Mouse (Mus musculus) lung, adult 18-20 months (tissue): ENCODE measurements around the gene Itsn1.

Experiments
- DNase-seq, 2 experiments: peaks; one replicate each; pipeline ENCODE4 v3.0.0; 2022; ENCODE audit warnings: mixed read lengths in 2 of 2

Gene Itsn1

DNA sequence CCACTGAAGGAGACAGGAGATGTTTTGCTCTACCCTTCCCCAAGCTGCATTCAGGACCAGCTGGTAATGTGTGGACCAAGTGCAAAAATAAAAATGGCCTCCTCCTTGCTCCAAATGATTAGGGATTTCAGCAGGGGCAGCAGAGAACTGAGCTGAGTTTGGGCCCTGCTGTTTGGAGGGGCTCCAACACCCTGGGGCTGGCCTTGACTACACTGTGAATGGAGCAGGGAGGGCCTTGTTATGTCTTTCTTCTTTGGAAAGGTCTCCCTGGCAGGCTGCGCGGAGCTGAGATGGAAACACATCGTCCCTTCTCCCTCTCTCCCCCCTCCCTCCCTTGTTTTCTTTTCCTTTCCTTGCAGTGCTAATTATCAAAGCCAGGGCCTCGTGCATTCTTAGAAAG lies 189.4 kb downstream of the Itsn1 start:
- DNase-seq: no peak

DNA sequence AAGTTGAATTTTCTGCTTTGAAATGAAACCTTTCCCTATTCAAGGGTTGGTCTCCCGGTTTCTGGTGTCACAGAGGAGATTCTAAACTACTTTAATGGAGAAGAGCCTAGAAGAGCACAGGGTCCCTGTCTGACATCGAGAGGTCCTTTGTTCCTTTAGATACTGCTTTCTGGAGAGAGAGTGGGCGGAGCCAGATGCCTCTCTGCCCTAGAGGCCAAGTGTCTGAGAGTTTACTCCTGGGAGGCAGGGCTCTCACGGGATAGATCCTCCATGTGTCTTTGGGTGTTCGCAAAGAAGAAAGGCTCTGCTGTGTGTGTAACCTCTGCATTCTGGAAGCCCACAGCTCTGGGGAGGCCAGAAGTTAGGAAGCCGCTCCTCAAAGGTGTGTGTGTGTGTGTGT lies 190.0 kb downstream of the Itsn1 start:
- DNase-seq: no peak

DNA sequence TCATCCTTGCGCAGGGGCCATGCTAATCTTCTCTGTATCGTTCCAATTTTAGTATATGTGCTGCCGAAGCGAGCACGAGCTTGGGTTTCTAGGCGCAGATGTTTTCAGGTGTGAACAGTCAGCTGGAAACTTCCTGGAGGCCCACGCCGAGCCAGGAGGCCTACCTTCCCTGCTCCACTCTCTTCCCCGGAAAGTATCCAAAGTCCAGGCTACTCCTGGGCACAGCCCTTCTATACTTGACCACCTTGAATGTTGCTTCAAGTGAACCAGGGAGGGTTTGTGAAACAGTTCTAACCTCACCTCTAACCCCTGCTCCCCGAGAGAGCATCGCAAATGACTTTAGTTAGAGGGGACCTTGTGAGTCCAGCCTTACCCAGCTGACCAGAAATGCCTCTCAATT lies 192.3 kb downstream of the Itsn1 start:
- no peak for DNase-seq

DNA sequence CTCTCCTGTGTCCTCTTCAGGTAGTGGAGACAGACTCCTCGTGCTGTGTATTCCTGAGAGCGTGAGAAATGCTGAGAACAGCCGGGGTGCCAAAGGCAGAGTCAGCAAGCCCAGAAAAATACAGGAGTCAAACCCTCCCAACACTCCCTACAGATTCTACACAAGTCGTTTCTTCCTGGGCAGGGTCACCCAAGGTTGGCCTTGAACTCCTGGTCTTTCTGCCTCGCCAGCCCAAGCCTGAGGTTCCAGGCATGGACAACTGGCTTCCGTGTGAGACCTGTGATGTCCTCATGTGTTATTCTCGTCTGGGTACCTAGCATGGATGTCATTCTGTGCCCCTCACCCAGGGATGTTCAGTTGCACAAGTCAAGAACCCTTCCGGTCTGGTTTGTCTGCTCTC lies 193.9 kb downstream of the Itsn1 start:
- DNase-seq: no peak

DNA sequence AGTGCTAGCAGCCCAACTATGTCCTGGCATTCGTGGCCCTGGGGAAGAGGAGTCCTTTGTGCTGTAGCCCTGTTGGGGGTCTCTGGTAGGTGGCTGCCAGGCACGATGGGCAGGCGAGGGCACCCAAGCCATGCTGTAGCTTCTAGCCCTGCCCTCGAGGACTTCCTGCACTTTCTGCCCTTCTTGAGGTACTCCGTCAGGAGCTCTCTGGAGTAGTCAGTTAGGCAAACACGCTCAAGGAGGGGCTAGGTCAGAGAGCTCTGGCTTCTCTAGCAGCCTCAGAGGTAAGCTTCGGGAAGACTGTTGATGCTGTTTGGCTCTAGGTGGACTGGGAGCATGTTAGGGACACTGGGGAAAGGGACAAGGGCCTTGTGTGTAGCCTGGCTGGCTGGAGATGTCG lies 195.3 kb downstream of the Itsn1 start:
- peak in 1 of 2 experiments; percentile 21 for DNase-seq

DNA sequence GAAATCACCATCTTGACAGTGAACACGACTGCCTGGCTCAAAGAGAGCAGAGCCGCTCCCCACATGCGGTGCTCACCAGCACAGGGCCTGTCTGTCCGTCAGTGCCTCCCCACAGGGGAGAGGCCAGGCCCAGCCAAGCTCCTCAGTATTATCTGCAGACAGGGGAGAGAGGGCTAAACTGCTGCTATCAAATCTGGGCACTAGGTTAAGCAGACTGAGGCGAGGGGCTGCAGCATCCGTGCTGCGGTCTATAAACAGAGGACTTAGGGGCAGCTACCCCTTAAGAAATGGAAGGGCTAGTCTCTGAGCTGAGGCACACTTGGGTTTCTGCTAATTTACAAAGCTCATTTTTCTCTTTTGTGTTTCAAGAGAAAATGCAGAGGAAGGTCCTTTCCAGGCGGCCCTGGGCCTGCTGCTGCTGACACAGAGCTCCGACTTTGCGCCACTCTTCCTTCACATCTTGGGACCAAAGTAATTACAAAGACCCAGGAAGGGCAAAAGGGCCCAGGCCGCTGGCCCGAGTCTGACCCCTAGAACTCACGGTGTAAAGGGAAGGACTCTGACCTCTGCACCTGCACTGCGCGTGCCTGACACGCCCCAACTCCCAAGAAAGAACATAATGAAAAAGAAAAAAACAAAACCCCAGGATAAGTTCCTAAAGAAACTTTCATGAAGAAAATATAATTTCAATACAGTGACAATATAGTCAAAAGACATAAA lies 199.0 kb downstream of the Itsn1 start:
- no peak for DNase-seq

DNA sequence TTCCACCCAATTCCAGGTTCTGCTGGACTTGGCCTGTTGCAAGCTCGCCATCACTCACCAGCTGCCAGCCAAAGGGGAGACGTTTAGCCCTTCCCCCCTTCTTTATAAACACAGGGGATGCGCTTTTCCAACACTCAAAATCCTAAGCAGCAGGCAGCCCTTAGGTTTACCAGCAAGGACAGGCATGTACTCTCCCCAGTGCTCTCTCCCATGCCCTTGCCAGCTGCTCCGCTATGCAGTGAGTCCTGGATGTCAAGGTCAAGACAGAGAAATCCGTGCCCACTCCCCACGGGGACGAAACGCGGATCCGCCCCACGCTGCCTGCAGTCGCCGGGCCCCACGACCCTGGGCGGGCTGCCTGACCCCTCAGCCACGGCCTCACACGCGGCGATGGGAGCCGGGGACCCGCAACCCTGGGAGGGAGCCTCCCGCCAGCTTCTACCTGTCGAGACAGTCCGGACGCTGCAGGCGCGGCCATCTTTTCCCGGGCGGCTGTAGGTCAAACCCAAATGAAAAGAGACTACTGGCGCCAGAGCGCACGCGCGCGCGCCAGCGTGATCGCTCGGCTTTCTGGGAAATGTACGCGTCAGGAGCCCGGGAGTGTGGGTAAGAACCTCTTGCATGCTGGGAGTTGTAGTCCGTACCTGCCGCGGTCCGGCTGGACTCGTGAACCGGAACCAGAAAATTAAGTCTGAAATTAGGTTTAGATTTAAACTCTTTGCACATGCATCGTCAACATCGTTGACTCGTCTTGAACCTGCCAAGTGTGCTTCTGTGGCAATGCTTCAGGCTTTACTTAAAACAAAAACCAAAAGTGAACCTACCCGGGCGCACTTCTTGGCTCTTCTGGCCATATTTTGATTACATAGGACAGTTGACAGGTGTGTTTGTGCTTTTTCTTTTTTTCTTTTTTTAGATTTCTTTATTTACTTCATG lies 202.3 kb downstream of the Itsn1 start:
- peak; percentile 94 to 95 for DNase-seq

DNA sequence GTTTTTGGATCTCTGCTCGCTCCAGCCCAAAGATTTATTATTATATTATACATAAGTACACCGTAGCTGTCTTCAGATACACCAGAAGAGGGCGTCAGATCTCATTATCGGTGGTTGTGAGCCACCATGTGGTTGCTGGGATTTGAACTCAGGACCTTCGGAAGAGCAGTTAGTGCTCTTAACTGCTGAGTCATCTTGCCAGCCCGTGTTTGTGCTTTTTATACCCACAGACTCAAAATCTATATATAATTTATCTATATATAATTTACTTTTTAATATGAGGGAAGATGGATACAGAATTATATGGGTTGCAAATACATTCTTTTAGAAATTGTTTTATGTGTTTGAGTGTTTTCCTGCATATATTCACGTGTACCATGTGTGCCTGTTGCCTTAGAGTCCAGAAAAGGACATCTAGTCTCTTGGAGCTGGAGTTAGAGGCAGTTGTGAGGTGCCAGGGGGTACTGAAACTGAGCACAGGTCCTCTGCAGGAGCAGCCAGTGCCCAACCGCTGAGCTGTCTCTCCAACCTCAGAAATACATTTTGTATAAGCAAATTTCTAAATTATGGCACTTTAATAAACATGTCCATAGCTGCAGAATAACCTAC lies 203.1 kb downstream of the Itsn1 start:
- DNase-seq: no peak

DNA sequence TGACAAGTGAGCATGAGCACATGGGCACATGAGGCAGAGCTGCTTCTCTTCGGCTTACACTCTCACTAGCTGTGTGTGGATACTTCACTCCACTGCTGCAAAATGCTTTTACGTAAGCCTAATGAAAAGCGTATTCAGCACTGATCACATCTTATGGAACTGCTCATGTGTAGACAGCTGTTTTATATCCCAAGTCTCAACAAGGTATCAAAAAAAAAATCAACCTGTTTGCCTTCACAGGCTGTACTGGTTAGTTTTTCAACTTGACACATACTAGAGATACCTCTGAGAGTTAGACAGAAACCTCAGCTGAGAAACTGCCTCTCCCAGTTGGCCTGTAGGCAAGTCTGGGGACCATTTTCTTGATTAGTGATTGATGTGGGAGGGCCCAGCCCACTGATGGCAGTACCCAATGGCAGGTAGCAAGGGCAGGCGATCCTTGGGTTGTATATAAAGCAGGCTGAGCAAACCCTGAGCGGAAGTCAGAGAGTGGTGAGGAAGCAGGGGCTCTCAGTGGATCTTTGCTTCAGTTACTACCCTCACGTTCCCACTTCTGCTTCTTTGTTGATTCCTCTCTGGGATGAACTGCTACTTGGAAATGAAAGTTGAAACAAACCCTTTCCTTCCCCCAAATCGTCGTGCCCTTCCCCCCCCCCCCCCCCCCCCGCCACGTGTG lies 203.9 kb downstream of the Itsn1 start:
- DNase-seq: no peak

DNA sequence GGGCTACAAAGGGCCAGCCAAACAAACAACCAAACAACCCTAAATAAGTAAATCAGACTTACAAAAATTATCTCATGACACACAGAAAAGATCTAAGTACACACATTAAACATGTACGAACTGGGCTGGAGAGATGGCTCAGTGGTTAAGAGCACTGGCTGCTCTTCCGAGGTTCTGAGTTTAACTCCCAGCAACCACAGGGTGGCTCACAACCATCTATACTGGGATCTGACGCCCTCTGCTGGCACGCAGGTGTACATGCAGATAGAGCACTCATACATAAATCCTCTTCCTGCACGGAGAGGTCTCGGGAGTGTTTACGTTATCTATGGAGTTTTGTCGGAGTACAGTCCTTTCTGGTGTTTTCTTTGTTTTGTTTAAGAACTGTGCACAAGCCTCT lies 206.0 kb downstream of the Itsn1 start:
- peak; percentile 44 to 60 for DNase-seq

DNA sequence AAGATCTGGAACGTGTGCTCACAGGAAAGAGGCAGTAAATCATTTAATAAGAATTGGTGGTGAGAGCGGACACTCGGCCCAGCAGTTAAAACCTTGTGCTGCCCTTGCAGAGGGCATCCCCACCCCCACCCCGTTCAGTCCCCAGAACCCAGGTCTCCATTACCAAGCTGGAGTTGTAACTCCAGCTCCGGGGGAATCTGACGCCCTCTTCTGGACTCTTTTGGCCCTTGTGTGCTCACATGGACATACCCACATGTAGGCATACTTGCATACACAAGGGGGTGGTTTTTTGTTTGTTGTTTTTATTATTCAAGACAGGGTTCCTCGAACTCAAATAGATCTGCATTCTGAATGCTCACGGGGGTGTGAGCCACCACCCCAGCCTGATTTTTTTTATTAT lies 206.6 kb downstream of the Itsn1 start:
- DNase-seq: no peak

DNA sequence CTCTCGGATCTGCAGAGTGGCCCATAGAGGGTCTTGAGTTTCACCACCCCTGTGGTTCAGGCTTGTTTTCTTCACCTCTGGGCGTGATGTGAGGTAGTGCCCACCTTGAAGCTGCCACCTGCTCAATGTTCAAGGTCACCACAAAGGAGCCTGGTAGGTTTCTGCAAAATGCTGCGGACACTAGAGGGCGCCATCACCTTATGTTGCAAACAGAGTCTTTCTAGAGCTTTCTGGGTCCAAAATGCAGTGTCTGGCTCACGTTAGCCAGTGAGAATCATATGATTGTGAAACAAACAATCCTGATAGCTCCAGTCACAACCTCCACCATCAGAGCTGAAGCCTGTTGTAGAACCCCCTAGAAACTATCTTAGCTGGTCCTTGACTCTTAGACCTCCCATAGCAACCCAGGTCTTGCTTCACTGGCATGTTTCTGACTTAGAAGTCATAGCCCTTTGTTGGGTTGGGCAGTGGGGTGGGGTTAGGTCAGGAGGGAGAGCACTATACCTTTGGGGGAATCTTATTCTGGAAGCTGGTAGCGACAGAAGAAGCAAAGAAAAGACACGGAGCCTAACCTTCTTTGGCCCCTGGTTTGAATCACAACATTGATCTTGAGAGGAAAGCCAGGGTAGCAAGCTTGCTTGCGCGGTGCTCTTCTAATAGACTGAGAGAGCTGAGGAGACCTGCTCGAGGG lies 207.4 kb downstream of the Itsn1 start:
- DNase-seq: peak; percentile 76 to 79

DNA sequence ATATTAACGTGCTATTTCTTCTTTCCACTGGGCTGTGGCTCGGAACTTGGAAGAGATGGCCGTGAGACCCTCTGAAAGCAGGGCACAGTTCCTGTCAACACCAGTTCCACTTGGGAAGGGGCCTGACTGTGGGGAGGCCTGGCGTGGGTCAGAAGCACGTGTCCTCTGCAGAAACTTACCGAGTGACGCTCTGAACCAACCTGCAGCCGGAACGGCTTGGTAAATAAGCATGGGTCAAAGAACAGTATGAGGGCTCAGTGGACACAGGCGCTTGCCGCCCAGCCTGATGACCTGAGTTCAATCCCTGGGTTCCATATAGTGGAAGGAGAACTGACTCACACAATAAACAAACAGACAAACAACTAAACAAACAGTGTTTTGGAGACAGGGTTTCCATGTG lies 208.2 kb downstream of the Itsn1 start:
- DNase-seq: no peak

DNA sequence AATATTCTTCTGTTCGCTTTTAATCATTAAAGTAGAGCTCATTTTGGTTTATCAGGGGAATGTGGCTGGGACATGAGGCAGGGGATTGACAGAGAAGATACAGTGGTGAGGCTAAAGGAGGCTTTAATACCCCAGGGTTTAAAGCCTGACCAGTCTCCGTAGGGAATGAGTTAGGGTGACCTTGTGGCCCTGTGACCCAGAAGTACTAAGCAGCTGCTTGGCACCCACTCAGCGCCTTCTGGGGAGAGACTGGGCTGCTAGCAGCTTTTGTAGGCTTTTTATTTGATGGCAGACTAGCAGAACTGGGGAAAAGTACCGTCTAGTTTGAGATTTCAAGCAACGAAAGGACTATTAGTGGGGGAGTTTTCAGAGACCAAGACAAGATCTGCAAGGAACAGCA lies 209.1 kb downstream of the Itsn1 start:
- DNase-seq: no peak

DNA sequence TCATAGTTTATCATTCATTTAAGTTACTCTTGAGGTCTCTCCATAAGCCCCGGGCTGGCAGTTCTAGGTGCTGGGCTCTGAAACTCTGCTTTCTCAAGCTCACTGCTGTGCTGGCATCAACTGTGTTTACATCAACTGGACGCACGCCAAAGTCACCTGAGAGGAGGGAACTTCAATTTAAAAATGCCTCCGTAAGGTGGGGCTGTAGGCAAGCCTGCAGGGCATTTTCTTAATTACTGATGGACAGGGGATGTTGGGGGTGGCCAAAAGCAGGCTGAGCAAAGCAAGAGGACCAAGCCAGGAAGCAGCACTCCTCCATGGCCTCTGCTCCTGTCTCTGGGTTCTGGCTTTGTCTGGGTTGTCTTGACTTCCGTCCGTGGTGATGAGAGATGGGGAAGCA lies 211.6 kb downstream of the Itsn1 start:
- peak; percentile 54 to 65 for DNase-seq

DNA sequence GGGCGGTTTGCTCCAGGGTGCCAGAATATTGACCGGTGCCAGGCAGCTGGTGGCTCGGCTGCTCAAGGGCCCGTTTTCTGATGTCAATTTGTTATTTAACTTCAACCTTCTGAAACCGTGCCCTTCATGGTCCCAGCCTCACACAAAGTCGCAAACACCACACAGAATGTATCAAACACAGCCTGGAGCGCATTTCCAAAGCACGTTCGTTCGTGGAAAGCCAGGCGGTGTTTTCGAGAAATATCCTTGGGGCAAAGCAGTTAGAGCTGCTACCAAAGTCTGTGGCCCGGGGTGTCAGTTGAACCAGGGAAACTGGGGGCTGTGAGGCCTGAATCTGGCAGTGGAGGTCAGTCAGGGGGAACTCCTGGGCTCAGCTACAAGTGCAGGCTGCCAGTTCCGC lies 213.1 kb downstream of the Itsn1 start:
- no peak for DNase-seq

DNA sequence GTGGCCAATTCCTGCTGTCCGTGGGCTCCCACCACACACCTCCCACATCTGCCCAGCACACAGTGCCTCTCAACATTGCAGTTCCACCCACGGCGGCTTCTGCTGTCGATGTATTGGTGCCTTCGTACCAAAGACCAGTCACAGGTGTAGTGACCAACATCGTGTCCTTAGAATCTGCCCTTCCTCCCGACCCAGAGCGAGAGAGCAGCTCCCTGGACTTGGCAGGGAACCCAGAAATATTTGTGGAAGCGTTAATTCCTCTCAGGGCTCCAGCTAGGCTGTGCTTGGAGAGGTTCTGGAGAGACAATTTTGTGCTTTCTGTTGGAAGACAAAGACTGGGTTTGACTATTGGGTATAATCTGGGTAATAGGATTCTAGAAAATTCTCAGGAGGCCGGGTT lies 217.2 kb downstream of the Itsn1 start:
- DNase-seq: no peak

DNA sequence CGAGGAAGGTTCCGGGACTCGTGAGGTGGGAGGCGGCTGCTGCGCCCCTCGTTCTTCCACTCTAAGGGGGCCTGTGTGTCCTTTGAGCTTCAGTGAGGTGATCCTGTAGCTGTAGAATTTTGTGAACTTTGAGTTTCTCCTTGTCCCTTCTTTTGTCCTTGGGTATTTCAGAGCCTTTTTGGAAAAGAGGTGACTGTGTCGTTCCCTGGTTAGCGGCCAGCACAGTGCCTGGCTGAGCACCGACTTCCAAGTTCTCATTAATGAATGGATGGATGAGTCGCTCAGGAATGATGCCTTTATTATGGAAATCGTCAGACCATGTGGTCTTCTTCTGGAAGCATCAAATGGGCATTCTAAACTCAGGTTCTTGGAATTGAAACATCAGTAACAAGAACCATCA lies 218.0 kb downstream of the Itsn1 start:
- no peak for DNase-seq

DNA sequence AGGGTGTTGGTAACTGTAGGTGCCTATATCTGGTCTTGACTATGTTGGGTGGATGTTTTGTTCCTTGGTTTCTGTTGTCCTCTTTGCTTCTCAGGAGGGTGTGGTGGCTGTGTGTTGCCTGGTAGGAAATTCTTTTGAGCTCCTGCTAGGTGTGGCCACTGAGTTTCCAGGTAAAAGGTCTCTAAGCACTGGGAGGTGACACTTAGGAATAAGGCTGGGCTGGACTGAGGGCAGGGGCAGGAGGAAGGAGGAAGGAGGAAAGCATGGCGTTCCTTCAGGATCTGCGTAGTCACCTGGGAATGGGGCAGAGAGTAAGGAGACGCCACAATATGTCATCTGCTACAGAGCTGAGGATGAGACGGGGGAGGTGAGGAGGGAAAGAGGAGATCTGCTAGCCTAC lies 224.9 kb downstream of the Itsn1 start:
- DNase-seq: peak in 1 of 2 experiments; percentile 10

DNA sequence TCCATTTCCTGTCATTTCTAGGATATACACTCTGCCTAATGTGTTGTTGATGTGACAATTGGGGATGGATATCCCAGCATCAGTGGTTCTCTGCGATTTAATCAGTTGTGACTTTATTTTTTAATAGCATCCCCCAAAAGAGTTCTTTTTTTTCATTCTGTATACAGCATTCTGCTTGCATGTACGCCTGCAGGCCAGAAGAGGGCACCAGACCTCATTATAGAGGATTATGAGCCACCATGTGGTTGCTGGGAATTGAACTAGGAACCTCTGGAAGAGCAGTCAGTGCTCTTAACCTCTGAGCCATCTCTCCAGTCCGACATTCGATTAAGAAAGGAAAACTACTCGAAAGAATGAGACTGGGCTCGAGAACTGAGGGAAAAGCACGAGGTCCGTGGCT lies 225.7 kb downstream of the Itsn1 start:
- DNase-seq: no peak

DNA sequence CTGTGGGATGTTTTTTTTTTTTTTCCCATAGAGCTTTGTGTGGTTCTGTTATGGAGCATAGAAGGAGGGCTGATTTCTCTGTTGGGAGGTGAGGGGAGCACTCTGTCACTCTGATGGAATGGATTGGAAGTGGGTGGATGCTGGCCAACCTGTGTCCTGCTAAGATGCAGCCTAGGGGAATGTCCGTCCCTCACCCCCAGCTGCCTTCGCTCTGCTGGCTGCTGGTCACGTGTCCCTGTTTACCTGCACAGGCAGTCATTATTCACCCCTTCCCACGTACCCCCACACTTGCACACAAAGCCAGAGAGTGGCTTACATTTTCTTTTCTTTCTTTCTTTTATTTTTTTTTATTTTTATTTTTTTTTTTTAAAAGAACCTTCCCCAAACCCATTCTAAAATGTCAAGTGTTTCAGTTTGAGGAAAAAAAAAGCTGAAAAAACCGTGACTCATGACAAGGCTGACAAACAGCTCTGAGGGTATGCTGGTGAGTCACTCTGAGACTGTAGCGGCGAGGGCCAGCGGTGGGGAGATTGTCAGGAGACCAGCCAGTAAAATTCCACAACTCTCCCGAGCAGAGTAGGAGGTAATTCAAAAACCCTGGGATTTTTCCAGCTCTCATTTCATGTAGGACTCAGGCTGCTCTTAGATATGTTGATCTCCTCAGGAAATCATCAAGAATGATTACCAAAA lies 233.3 kb downstream of the Itsn1 start:
- peak; percentile 30 to 56 for DNase-seq
